Mouse (Mus musculus) gastrocnemius, postnatal 4 days (tissue): ENCODE measurements at regions not wholly inside any gene's neighbourhood (a gene's known extent, or its start where the extent isn't known, plus 50 kb on each side); places are given as distances from the start of the nearest gene placed in this dataset.
A peak's percentile ranks its signal among the peaks of the same experiment; 100 is the strongest.

Experiments
- DNase-seq, 2 experiments: peaks; one replicate each; pipeline ENCODE4 v3.0.0; 2021 to 2022; ENCODE audit warnings: low spot score in 2 of 2, mixed read lengths in 2 of 2

- no peak for DNase-seq
These were observed 411.0 kb downstream of the Ofcc1 start for GRCm38 (mm10) chr13:39950203-39950602.

GRCm38 (mm10) chr13:39935216-39935615, 426.0 kb downstream of the Ofcc1 start:
- DNase-seq: no peak

- no peak for DNase-seq
These were observed 429.8 kb downstream of the Ofcc1 start for GRCm38 (mm10) chr13:39931487-39931886.

- DNase-seq: no peak
These were observed 432.7 kb downstream of the Ofcc1 start for GRCm38 (mm10) chr13:39928573-39928972.

GRCm38 (mm10) chr13:39924366-39924765, 436.9 kb downstream of the Ofcc1 start:
- no peak for DNase-seq

GRCm38 (mm10) chr13:39923113-39923512, 438.1 kb downstream of the Ofcc1 start:
- DNase-seq: peak in 1 of 2 experiments; percentile 10

- DNase-seq: no peak
These were observed 453.5 kb downstream of the Ofcc1 start for GRCm38 (mm10) chr13:39907720-39908119.

GRCm38 (mm10) chr13:39904264-39904663, 457.0 kb downstream of the Ofcc1 start:
- DNase-seq: no peak

GRCm38 (mm10) chr13:39903319-39903718, 457.9 kb downstream of the Ofcc1 start:
- DNase-seq: no peak

GRCm38 (mm10) chr13:39899332-39899731, 461.9 kb downstream of the Ofcc1 start:
- no peak for DNase-seq

GRCm38 (mm10) chr13:39898412-39898979, 462.8 kb downstream of the Ofcc1 start:
- DNase-seq: no peak

GRCm38 (mm10) chr13:39894159-39894558, 467.1 kb downstream of the Ofcc1 start:
- DNase-seq: no peak

- no peak for DNase-seq
These were observed 480.2 kb downstream of the Ofcc1 start for GRCm38 (mm10) chr13:39881066-39881465.

- DNase-seq: no peak
These were observed 481.1 kb downstream of the Ofcc1 start for GRCm38 (mm10) chr13:39880136-39880535.

- no peak for DNase-seq
These were observed 483.7 kb downstream of the Ofcc1 start for GRCm38 (mm10) chr13:39877361-39878141.

GRCm38 (mm10) chr13:39852257-39852800, 508.9 kb downstream of the Ofcc1 start:
- no peak for DNase-seq

GRCm38 (mm10) chr13:39849391-39849790, 511.9 kb downstream of the Ofcc1 start:
- DNase-seq: no peak

GRCm38 (mm10) chr13:39836053-39836584, 525.1 kb downstream of the Ofcc1 start:
- no peak for DNase-seq

- DNase-seq: no peak
These were observed 525.9 kb downstream of the Ofcc1 start for GRCm38 (mm10) chr13:39835302-39835701.

- DNase-seq: no peak
These were observed 526.6 kb downstream of the Ofcc1 start for GRCm38 (mm10) chr13:39834521-39835245.

- DNase-seq: peak in 1 of 2 experiments; percentile 11
These were observed 537.2 kb downstream of the Ofcc1 start for GRCm38 (mm10) chr13:39823965-39824555.
